Comparison of ENCODE assay signal across 10 mouse cellular contexts in genomic region chr2:165999790-166000189, GRCm38 (mm10). TPM values are rescaled to one million over a fixed set of nuclear protein-coding genes. Genes with fewer than 3 reads are reported as not detected.
DNase-seq lines count a peak whose midpoint lies in the region; ATAC-seq and TF ChIP-seq lines count a peak whose summit lies in the region.
"Had no signal": no experiment of that assay in that cellular context is flagged by ENCODE, and none has a peak within 500 bp of the region (broad histone marks: within the 10 kb centered on the region; RNA-seq: fewer than 3 reads in every experiment).

No protein-coding gene starts in this region.

- peak; percentile 56 for DNase-seq in embryo, embryonic 9.5 days (ENCODE audit: extremely low spot score)
- peak; percentile 79 for DNase-seq in kidney, adult 2 months
- DNase-seq in thymus, adult 2 months: no peak
- no peak for DNase-seq in lung, postnatal 10 days
- DNase-seq: adrenal gland, postnatal 36 days had no signal

- peaks cover 41% of the 10 kb centered on the region for H3K4me1 ChIP-seq in hindbrain, embryonic 13.5 days (replicated peaks)
- peaks cover 32% of the 10 kb centered on the region for H3K4me1 ChIP-seq in hindbrain, embryonic 12.5 days
- peaks cover 46% of the 10 kb centered on the region for H3K4me1 ChIP-seq in kidney, adult 2 months (ENCODE audit: control insufficient read depth, insufficient read depth, low read length)
- H3K4me1 ChIP-seq in midbrain, embryonic 15.5 days: peaks cover 28% of the 10 kb centered on the region
- peaks cover 20% of the 10 kb centered on the region for H3K4me1 ChIP-seq in thymus, adult 2 months (replicated peaks; ENCODE audit: control insufficient read depth, insufficient read depth, low read length)

- 7% methylated on average over 5 of the region's 5 CpGs for WGBS in hindbrain, embryonic 13.5 days
- 4% methylated on average over 5 of the region's 5 CpGs for WGBS in hindbrain, embryonic 12.5 days
- 8% methylated on average over 5 of the region's 5 CpGs for WGBS in kidney, adult 2 months
- 4% methylated on average over 5 of the region's 5 CpGs for WGBS in midbrain, embryonic 15.5 days
- 78% methylated on average over 5 of the region's 5 CpGs for WGBS in thymus, adult 2 months

- TF ChIP-seq POLR2A in kidney, adult 2 months (IDR thresholded peaks at IDR 0.05; ENCODE audit: low read depth, low read length): no peak
- TF ChIP-seq POLR2A in thymus, adult 2 months (IDR thresholded peaks at IDR 0.05; ENCODE audit: control insufficient read depth, extremely low read depth, insufficient read depth, low read length, poor library complexity): no peak

- peak overlapping the region; percentile 40; the same call in 1 of the 2 replicates for H3K27ac ChIP-seq in hindbrain, embryonic 13.5 days
- no peak overlapping the region for H3K27ac ChIP-seq in hindbrain, embryonic 12.5 days
- H3K27ac ChIP-seq in kidney, adult 2 months (ENCODE audit: insufficient read depth, low read depth, low read length): peak overlapping the region; percentile 79
- 0 out of 2 replicates have a peak overlapping the region, but pooled peaks have one; percentile 13 for H3K27ac ChIP-seq in midbrain, embryonic 15.5 days
- H3K27ac ChIP-seq in thymus, adult 2 months (ENCODE audit: control insufficient read depth, insufficient read depth, low read length): no peak overlapping the region

- TF ChIP-seq CTCF in kidney, adult 2 months (conservative IDR thresholded peaks at IDR 0.05; ENCODE audit: insufficient read depth, insufficient read length, low read depth, low read length): no peak
- TF ChIP-seq CTCF in thymus, adult 2 months (IDR thresholded peaks at IDR 0.05; ENCODE audit: borderline replicate concordance, control insufficient read depth, extremely low read depth, insufficient read depth, low read length, poor library complexity): no peak

- H3K9ac ChIP-seq in hindbrain, embryonic 13.5 days: no peak overlapping the region
- no peak overlapping the region for H3K9ac ChIP-seq in hindbrain, embryonic 12.5 days
- no peak overlapping the region for H3K9ac ChIP-seq in midbrain, embryonic 15.5 days

- no peaks in the 10 kb centered on the region for H3K27me3 ChIP-seq in hindbrain, embryonic 13.5 days
- no peaks in the 10 kb centered on the region for H3K27me3 ChIP-seq in hindbrain, embryonic 12.5 days
- no peaks in the 10 kb centered on the region for H3K27me3 ChIP-seq in kidney, adult 2 months (replicated peaks; ENCODE audit: control insufficient read depth, insufficient read depth, low read length)
- H3K27me3 ChIP-seq in midbrain, embryonic 15.5 days (replicated peaks): no peaks in the 10 kb centered on the region
- no peaks in the 10 kb centered on the region for H3K27me3 ChIP-seq in thymus, adult 2 months (ENCODE audit: control insufficient read depth, insufficient read depth, low read length)

- no peaks in the 10 kb centered on the region for H3K36me3 ChIP-seq in hindbrain, embryonic 13.5 days
- H3K36me3 ChIP-seq in hindbrain, embryonic 12.5 days: no peaks in the 10 kb centered on the region
- H3K36me3 ChIP-seq in kidney, adult 2 months (ENCODE audit: control insufficient read depth, insufficient read depth, low read length): no peaks in the 10 kb centered on the region; the same call in 1 of the 2 replicates
- no peaks in the 10 kb centered on the region for H3K36me3 ChIP-seq in midbrain, embryonic 15.5 days (replicated peaks)
- H3K36me3 ChIP-seq in thymus, adult 2 months (ENCODE audit: control insufficient read depth, insufficient read depth, low read length): no peaks in the 10 kb centered on the region

- no peaks in the 10 kb centered on the region for H3K9me3 ChIP-seq in hindbrain, embryonic 13.5 days
- H3K9me3 ChIP-seq in hindbrain, embryonic 12.5 days (replicated peaks): no peaks in the 10 kb centered on the region
- H3K9me3 ChIP-seq in midbrain, embryonic 15.5 days: no peaks in the 10 kb centered on the region

- no peak overlapping the region for H3K4me2 ChIP-seq in hindbrain, embryonic 13.5 days
- no peak overlapping the region for H3K4me2 ChIP-seq in hindbrain, embryonic 12.5 days (replicated peaks)
- peak overlapping the region; percentile 9; the same call in 1 of the 2 replicates for H3K4me2 ChIP-seq in midbrain, embryonic 15.5 days

- no peak for ATAC-seq in hindbrain, embryonic 13.5 days (ENCODE audit: low FRiP score)
- no peak for ATAC-seq in hindbrain, embryonic 12.5 days (ENCODE audit: low FRiP score)
- no peak for ATAC-seq in midbrain, embryonic 15.5 days (replicated peaks)
- ATAC-seq in cerebellum, adult (ENCODE audit: insufficient number of reproducible peaks, low FRiP score, low TSS enrichment): no peak

- H3K4me3 ChIP-seq in hindbrain, embryonic 13.5 days: no peak overlapping the region
- H3K4me3 ChIP-seq in hindbrain, embryonic 12.5 days: no peak overlapping the region
- H3K4me3 ChIP-seq in kidney, adult 2 months (ENCODE audit: insufficient read depth, low read depth, low read length): no peak overlapping the region
- H3K4me3 ChIP-seq in midbrain, embryonic 15.5 days: no peak overlapping the region
- no peak overlapping the region for H3K4me3 ChIP-seq in thymus, adult 2 months (ENCODE audit: control insufficient read depth, insufficient read depth, low read length)
- H3K4me3 ChIP-seq: erythroblast, embryonic 14.5 days had no signal

RNA-seq across cellular contexts. Expression of gene Ncoa3, which starts 7.4 kb away (rescaled TPM):
- polyA plus RNA-seq in hindbrain, embryonic 13.5 days (2015; fragmentation: Nextera tagmentation; extraction: Ambion mirVana): 12.0 and 13.1 TPM in 2 replicates
- polyA plus RNA-seq in hindbrain, embryonic 12.5 days (2016; fragmentation: Nextera tagmentation; extraction: Ambion mirVana): 14.9 and 15.0 TPM in 2 replicates
- polyA plus RNA-seq in kidney, adult 2 months (2012; rRNA removed): 36.3 and 42.0 TPM in 2 replicates
- polyA plus RNA-seq in midbrain, embryonic 15.5 days (2015; fragmentation: Nextera tagmentation; extraction: Ambion mirVana): 16.6 and 16.7 TPM in 2 replicates
- polyA plus RNA-seq in thymus, adult 2 months (2012; rRNA removed): 70.0 and 73.4 TPM in 2 replicates

Comparison
In these comparisons a context has a peak if more than half of its experiments do, and no peak if none do; other contexts are left out.
1. H3K27ac ChIP-seq: peak in hindbrain, embryonic 13.5 days (single experiment), kidney, adult 2 months (single experiment) and midbrain, embryonic 15.5 days (single experiment); none in hindbrain, embryonic 12.5 days (single experiment) and thymus, adult 2 months (single experiment).
2. DNase-seq: peak in embryo, embryonic 9.5 days (single experiment) and kidney, adult 2 months (single experiment); none in thymus, adult 2 months (single experiment) and lung, postnatal 10 days (single experiment).